9 mouse cellular contexts compared by ENCODE assay signal in genomic region chr14:118701991-118702608, GRCm38 (mm10). TPM values are rescaled to one million over a fixed set of nuclear protein-coding genes. Genes with fewer than 3 reads are reported as not detected.
A peak's percentile ranks its signal among the peaks of the same experiment; 100 is the strongest.
DNase-seq lines count a peak whose midpoint lies in the region; ATAC-seq and TF ChIP-seq lines count a peak whose summit lies in the region.
"Had no signal": no experiment of that assay in that cellular context is flagged by ENCODE, and none has a peak within 500 bp of the region (broad histone marks: within the 10 kb centered on the region; RNA-seq: fewer than 3 reads in every experiment).

No protein-coding gene starts in this region.

- 54% methylated on average over 7 of the region's 7 CpGs for WGBS in heart, embryonic 10.5 days
- 59% methylated on average over 7 of the region's 7 CpGs for WGBS in stomach, postnatal 0 days
- 55% methylated on average over 7 of the region's 7 CpGs for WGBS in hindbrain, embryonic 11.5 days

- H3K27me3 ChIP-seq in heart, embryonic 10.5 days (ENCODE audit: insufficient read depth, poor library complexity, severe bottlenecking): peaks cover 47% of the 10 kb centered on the region
- H3K27me3 ChIP-seq in stomach, postnatal 0 days (ENCODE audit: control insufficient read depth, insufficient read depth, low read length): no peaks in the 10 kb centered on the region; the same call in 1 of the 2 replicates
- H3K27me3 ChIP-seq in hindbrain, embryonic 11.5 days (ENCODE audit: control insufficient read depth, insufficient read depth, low read length): peaks cover 6% of the 10 kb centered on the region

- ATAC-seq in stomach, postnatal 0 days (ENCODE audit: low FRiP score, low TSS enrichment): peak; percentile 45
- ATAC-seq in hindbrain, embryonic 11.5 days (ENCODE audit: low FRiP score): no peak

- no peak overlapping the region for H3K4me2 ChIP-seq in stomach, postnatal 0 days (replicated peaks; ENCODE audit: low read depth)
- H3K4me2 ChIP-seq in hindbrain, embryonic 11.5 days (replicated peaks; ENCODE audit: low read depth, low read length): no peak overlapping the region
- H3K4me2 ChIP-seq: limb, embryonic 12.5 days had no signal

- no peaks in the 10 kb centered on the region for H3K9me3 ChIP-seq in heart, embryonic 10.5 days
- no peaks in the 10 kb centered on the region for H3K9me3 ChIP-seq in stomach, postnatal 0 days (ENCODE audit: control insufficient read depth, low read length)
- no peaks in the 10 kb centered on the region for H3K9me3 ChIP-seq in hindbrain, embryonic 11.5 days (ENCODE audit: control insufficient read depth, low read length)
- H3K9me3 ChIP-seq: limb, embryonic 12.5 days had no signal

- no peaks in the 10 kb centered on the region for H3K36me3 ChIP-seq in heart, embryonic 10.5 days
- no peaks in the 10 kb centered on the region for H3K36me3 ChIP-seq in stomach, postnatal 0 days (ENCODE audit: control insufficient read depth, insufficient read depth, low read length)
- H3K36me3 ChIP-seq in hindbrain, embryonic 11.5 days (ENCODE audit: control insufficient read depth, insufficient read depth, low read length): no peaks in the 10 kb centered on the region
- H3K36me3 ChIP-seq: limb, embryonic 12.5 days had no signal

- TF ChIP-seq EP300 in stomach, postnatal 0 days (optimal IDR thresholded peaks at IDR 0.05): no peak

- no peak overlapping the region for H3K4me3 ChIP-seq in heart, embryonic 10.5 days
- H3K4me3 ChIP-seq in stomach, postnatal 0 days (ENCODE audit: low read depth, low read length): no peak overlapping the region
- H3K4me3 ChIP-seq in hindbrain, embryonic 11.5 days (ENCODE audit: low read depth, low read length): no peak overlapping the region
- H3K4me3 ChIP-seq: limb, embryonic 12.5 days had no signal

- H3K9ac ChIP-seq in stomach, postnatal 0 days (ENCODE audit: low read length): no peak overlapping the region
- H3K9ac ChIP-seq in hindbrain, embryonic 11.5 days (ENCODE audit: low read depth, low read length): no peak overlapping the region
- H3K9ac ChIP-seq: limb, embryonic 12.5 days had no signal

- DNase-seq in heart, adult 18-20 months: peak; percentile 56 to 86
- no peak for DNase-seq in heart, embryonic 10.5 days (ENCODE audit: low spot score)
- peak; percentile 65 for DNase-seq in urinary bladder, postnatal 14 days (ENCODE audit: low spot score)
- no peak for DNase-seq in urinary bladder, postnatal 10 days (ENCODE audit: low spot score)
- DNase-seq in kidney, postnatal 10 days: peak; percentile 78
- DNase-seq in stomach, postnatal 0 days (ENCODE audit: low spot score): peak; percentile 75
- no peak for DNase-seq in hindbrain, embryonic 11.5 days (ENCODE audit: low spot score)
- DNase-seq in neural tube, embryonic 10.5 days (ENCODE audit: extremely low spot score, low spot score): no peak

- no peak overlapping the region for H3K27ac ChIP-seq in heart, embryonic 10.5 days
- no peak overlapping the region for H3K27ac ChIP-seq in stomach, postnatal 0 days (replicated peaks)
- no peak overlapping the region for H3K27ac ChIP-seq in hindbrain, embryonic 11.5 days (ENCODE audit: low read depth, low read length)
- H3K27ac ChIP-seq: limb, embryonic 12.5 days had no signal

- peaks cover 17% of the 10 kb centered on the region for H3K4me1 ChIP-seq in heart, embryonic 10.5 days
- no peaks in the 10 kb centered on the region for H3K4me1 ChIP-seq in stomach, postnatal 0 days (replicated peaks; ENCODE audit: control insufficient read depth, insufficient read depth)
- H3K4me1 ChIP-seq in hindbrain, embryonic 11.5 days (replicated peaks; ENCODE audit: control insufficient read depth, insufficient read depth, low read length): no peaks in the 10 kb centered on the region

- TF ChIP-seq CTCF in stomach, postnatal 0 days (IDR thresholded peaks at IDR 0.05; ENCODE audit: low read depth): peak; percentile 74

RNA-seq across cellular contexts. Expression of gene Abcc4, which starts 3.9 kb away (rescaled TPM):
- total RNA-seq in heart, adult 18-20 months (2021): 10 to 100 TPM in 1 of 2 experiments, 1 to 10 TPM in 1; 8.3 to 10.5 TPM
- 1.9 TPM in 2 replicates for polyA plus RNA-seq in heart, embryonic 10.5 days (2016; fragmentation: Nextera tagmentation; extraction: Ambion mirVana)
- polyA plus RNA-seq in stomach, postnatal 0 days (2015; fragmentation: Nextera tagmentation; extraction: Ambion mirVana): 1.9 and 2.6 TPM in 2 replicates
- polyA plus RNA-seq in hindbrain, embryonic 11.5 days (2014; fragmentation: Nextera tagmentation; extraction: Ambion mirVana): 3.2 and 3.9 TPM in 2 replicates

Comparison
In these comparisons a context has a peak if more than half of its experiments do, and no peak if none do; other contexts are left out.
1. DNase-seq: peak in heart, adult 18-20 months (2 of 2), urinary bladder, postnatal 14 days (single experiment), kidney, postnatal 10 days (single experiment) and stomach, postnatal 0 days (single experiment); none in heart, embryonic 10.5 days (single experiment), urinary bladder, postnatal 10 days (single experiment), hindbrain, embryonic 11.5 days (single experiment) and neural tube, embryonic 10.5 days (single experiment).